Mouse (Mus musculus) fibroblast of lung, adult 2 months (primary cell): Measurements from ENCODE around the gene Efna5.

Source experiments
- DNase-seq: peaks from one replicate; pipeline ENCODE4 v3.0.0-alpha.2; 2011; ENCODE audit warnings: low read depth

Gene Efna5

GRCm38 (mm10) chr17:62746827-62747226 is 134.3 kb downstream of the Efna5 start:
- DNase-seq = no peak

GRCm38 (mm10) chr17:62745286-62745685 is 135.8 kb downstream of the Efna5 start:
- DNase-seq = no peak

- no peak for DNase-seq
These were observed 136.9 kb downstream of the Efna5 start for GRCm38 (mm10) chr17:62744239-62744638.

GRCm38 (mm10) chr17:62741702-62742101 is 139.4 kb downstream of the Efna5 start:
- DNase-seq = no peak

DNA sequence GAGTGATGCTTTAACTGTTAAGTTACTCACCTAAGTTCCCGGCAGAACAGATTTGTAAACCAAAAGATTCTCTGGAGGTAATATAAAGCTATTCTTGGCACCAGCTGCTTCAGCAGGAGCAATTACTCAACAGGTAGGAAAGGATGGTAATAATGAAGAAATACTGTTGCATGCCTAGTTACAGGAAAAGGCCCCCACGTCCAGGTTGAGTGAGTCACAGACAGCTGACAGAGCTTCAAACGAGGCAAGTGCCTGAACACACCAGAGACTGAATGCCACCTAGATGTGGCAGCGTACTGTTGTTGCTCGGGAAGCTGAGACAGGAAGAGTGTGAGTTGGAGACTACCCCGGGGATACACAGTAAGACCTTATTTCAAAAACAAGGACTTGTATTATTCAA is 140.1 kb downstream of the Efna5 start:
- no peak for DNase-seq

GRCm38 (mm10) chr17:62739993-62740392 is 141.1 kb downstream of the Efna5 start:
- no peak for DNase-seq

DNA sequence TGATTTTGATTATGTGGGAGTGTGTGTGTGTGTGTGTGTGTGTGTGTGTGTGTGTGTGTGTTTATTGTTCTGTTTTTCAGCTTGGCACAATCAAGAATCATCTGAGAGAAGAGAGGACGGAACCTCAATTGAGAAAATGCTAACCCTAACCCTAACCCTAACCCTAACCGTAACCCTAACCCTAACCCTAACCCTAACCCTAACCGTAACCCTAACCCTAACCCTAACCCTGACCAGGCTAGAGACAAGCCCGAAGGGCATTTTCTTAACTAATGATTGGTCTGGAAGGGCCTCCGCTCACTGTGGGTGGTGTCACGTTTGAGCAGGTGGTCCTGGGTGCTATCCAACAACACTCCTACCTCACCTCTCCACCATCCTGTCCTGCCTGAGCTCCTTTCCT is 143.7 kb downstream of the Efna5 start:
- DNase-seq = no peak

GRCm38 (mm10) chr17:62735943-62736342 is 145.2 kb downstream of the Efna5 start:
- DNase-seq = no peak

DNA sequence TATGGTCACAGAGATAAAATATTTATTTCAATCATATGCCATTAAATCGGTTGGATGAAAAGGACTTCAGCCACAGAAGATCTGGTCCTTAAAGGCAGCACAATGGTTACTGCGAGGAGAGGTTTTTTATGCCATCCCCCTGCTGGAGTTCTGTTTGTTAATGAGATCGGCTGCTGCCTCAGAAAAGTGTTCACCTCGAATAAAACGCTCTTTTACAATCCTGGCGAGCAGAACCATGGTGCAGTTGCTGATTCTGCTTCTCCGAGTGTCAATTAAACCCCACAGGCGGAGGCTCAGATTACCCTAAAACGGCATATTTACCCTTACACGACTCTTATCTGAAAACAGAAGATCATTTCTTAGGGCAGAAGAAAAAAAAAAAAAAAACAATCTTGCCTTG is 146.2 kb downstream of the Efna5 start:
- no peak for DNase-seq

- no peak for DNase-seq
These were observed 147.1 kb downstream of the Efna5 start for GRCm38 (mm10) chr17:62734067-62734466.

- DNase-seq = no peak
These were observed 151.2 kb downstream of the Efna5 start for GRCm38 (mm10) chr17:62729754-62730470.

- no peak for DNase-seq
These were observed 152.8 kb downstream of the Efna5 start for GRCm38 (mm10) chr17:62728142-62728917.

DNA sequence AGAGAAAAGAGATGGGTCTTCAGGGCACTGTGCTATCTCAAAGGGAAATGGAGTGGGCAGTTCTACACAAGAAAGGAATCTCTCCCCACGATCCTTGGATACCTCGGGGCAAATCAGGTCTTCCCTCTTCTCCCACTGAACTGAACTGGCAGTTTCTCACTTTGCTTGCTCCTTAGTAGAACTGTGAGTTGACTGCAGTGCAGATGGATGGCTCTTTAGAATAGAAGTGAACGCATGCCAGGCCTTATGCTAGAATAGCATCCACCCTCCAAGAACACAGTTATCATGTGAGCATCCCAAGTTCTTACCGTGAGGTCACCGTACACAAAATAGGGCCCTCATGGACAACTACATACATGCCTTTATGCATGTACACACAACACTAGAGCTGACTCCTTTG is 155.0 kb downstream of the Efna5 start:
- DNase-seq = no peak

DNA sequence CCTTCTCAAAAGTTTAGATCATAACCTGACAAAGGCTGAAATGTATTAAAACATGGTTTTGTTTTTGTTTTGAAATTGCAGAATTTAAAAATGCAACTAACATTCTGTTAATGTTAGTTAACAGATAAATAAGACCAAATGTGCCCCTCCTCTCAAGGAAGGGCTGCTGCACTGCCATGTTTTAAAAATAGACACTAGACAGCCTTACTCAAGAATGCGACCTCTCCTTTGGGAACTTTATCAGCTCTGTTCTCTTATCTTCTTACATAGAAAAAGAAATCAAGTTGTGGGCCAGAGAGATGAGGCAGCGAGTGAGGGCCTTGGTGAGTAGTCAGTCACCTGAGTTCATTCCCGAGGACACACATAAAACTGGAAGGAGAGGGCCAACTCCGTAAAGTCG is 158.2 kb downstream of the Efna5 start:
- no peak for DNase-seq

GRCm38 (mm10) chr17:62721595-62721994 is 159.5 kb downstream of the Efna5 start:
- DNase-seq = no peak

- no peak for DNase-seq
These were observed 160.2 kb downstream of the Efna5 start for GRCm38 (mm10) chr17:62720740-62721450.

GRCm38 (mm10) chr17:62717426-62718131 is 163.5 kb downstream of the Efna5 start:
- DNase-seq = no peak

DNA sequence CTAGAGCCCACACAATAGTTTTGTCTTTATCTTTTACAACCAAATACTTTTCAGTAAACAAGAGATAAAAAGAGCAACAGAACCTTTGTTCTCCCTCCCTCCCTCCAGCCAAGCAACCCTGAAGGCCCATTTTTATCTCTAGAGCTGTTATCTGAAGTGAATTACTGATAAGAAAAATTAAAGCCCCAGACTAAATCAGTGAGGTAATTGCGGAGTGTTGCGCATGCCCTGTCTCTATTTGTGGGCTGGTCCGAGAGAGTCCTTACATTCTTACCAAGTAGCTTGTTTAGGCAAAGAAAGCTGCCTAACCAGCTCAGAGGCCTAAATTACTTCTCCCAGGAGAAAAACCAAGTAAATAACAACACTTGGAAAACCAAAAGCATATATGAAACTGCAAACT is 167.7 kb downstream of the Efna5 start:
- DNase-seq = no peak

GRCm38 (mm10) chr17:62706418-62706817 is 174.7 kb downstream of the Efna5 start:
- no peak for DNase-seq

DNA sequence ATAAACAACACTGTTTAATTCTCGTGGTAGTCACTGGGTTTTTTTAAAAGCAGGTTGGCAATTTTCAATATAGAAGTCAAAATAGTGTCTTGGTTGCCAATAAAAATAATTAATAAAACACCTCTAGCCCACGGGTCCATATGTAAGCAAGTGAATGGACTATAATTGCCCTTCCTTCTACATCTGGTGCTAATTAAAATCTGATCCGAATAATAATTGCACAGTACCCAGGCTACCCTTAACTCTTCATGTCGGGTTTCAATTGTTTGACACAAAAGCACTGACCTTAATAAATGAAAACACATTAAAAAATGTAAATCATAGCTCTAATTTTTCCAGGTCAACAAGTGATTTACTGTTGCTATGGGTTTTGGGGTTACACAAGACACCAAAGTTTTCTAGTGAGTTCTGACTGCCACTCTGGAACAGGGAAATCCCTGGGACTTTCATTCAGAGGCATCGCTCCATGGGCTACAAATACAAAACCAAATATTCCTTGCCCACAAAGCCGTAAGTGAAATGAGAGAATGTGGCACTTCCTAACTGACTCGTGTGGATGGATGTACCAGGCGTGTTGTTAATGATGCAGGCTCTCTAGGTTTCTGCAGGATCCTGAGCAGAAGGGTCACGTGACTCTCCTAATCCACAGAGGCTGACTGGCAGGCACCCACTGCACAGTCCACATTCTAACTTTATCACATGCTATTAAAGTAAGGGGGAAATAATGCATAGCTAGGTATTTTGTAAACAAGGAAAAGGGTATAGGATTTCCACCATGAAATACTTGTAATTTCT is 178.9 kb downstream of the Efna5 start:
- no peak for DNase-seq

- DNase-seq = no peak
These were observed 180.1 kb downstream of the Efna5 start for GRCm38 (mm10) chr17:62700791-62701602.
